Mouse (Mus musculus) cerebellum, adult 2 months (tissue): ENCODE measurements around the gene Rps6ka5. TPM values are rescaled to one million over a fixed set of nuclear protein-coding genes. Genes with fewer than 3 reads are reported as not detected.

ENCODE experiments used
- DNase-seq, 2 experiments: peaks; one replicate each; pipeline ENCODE4 v3.0.0; 2021
- H3K27ac ChIP-seq: fragments of 200-500 bp; 2 replicates; pipeline ENCODE4 v1.5.1; 2012; ENCODE audit warnings: low read length, control low read depth, inconsistent platforms; ENCODE audit not compliant: insufficient read depth
- H3K27me3 ChIP-seq: fragments of 200-500 bp; 2 replicates; pipeline ENCODE4 v1.6.1; 2012; ENCODE audit warnings: inconsistent platforms, mild to moderate bottlenecking, low read length, moderate library complexity; ENCODE audit not compliant: control insufficient read depth, insufficient read depth
- H3K4me1 ChIP-seq: fragments of 200-500 bp; 2 replicates; pipeline ENCODE4 v1.6.1; 2011; ENCODE audit warnings: low read length; ENCODE audit not compliant: control insufficient read depth, insufficient read depth
- H3K4me3 ChIP-seq: fragments of 200-500 bp; replicated peaks from 2 replicates; pipeline ENCODE3; 2011; ENCODE audit warnings: mild to moderate bottlenecking, low read depth, low read length, control low read depth; ENCODE audit not compliant: insufficient read depth
- CTCF ChIP-seq: fragments of 200-500 bp; IDR thresholded peaks from 2 replicates; pipeline ENCODE4 v1.5.1; 2011; ENCODE audit warnings: low read depth, mild to moderate bottlenecking, control low read depth, low read length, moderate library complexity, borderline replicate concordance; ENCODE audit not compliant: insufficient read depth
- POLR2A ChIP-seq: fragments of 200-500 bp; IDR thresholded peaks from 2 replicates; pipeline ENCODE4 v1.6.1; 2011; ENCODE audit warnings: low read length, control low read depth, borderline replicate concordance; ENCODE audit not compliant: insufficient read depth
- WGBS: fragments of 180-500 bp; shearing (Covaris S2); methylation state at CpG from one replicate; pipeline ENCODE4 v1.1.7; 2018; 5-methylcytosine and 5-hydroxymethylcytosine counted together
- polyA plus RNA-seq: library from polyadenylated mRNA; depleted of rRNA; stranded (reverse); fragments of >200 nt; gene quantifications from 2 replicates; pipeline ENCODE4 v1.2.3, GENCODE M21; 2012; rRNA removed

The Rps6ka5 gene
- polyA plus RNA-seq, result 22.9 and 25.0 TPM in 2 replicates

- H3K27me3 ChIP-seq, result no peaks in the 10 kb centered on the region
- DNase-seq, result no peak
- no peak for TF ChIP-seq CTCF
- TF ChIP-seq POLR2A, result no peak
- H3K27ac ChIP-seq, result no peak within 1 kb of the TSS
- no peak within 1 kb of the TSS for H3K4me3 ChIP-seq
- WGBS, result 97% methylated on average over 4 of the region's 4 CpGs
- no peaks in the 10 kb centered on the region; the same call in 1 of the 2 replicates for H3K4me1 ChIP-seq
These were observed at the start of gene Rps6ka5 for GRCm38 (mm10) chr12:100726651-100727050. Gene Rps6ka5, minus strand, starts transcription at chr12:100726983.

GRCm38 (mm10) chr12:100775911-100776581 is 49.3 kb upstream of the Rps6ka5 start:
- peaks cover 8% of the 10 kb centered on the region for H3K4me1 ChIP-seq
- 72% methylated on average over 8 of the region's 8 CpGs for WGBS
- H3K27me3 ChIP-seq, result no peaks in the 10 kb centered on the region
- no peak overlapping the region for H3K4me3 ChIP-seq
- TF ChIP-seq CTCF (no peak), POLR2A (no peak)
- no peak overlapping the region for H3K27ac ChIP-seq
- no peak for DNase-seq

GRCm38 (mm10) chr12:100775291-100775690 is 48.5 kb upstream of the Rps6ka5 start:
- TF ChIP-seq CTCF (no peak), POLR2A (no peak)
- no peak for DNase-seq
- Histone ChIP-seq H3K27me3 (no peaks in the 10 kb centered on the region), H3K4me3 (no peak overlapping the region), H3K4me1 (peaks cover 8% of the 10 kb centered on the region), H3K27ac (no peak overlapping the region)

GRCm38 (mm10) chr12:100774756-100775155 is 48.0 kb upstream of the Rps6ka5 start:
- TF ChIP-seq POLR2A (no peak), CTCF (no peak)

GRCm38 (mm10) chr12:100772230-100772984 is 45.6 kb upstream of the Rps6ka5 start:
- WGBS, result 14% methylated on average over 7 of the region's 7 CpGs
- TF ChIP-seq CTCF (no peak), POLR2A (no peak)
- no peak for DNase-seq
- no peak overlapping the region for H3K27ac ChIP-seq
- no peaks in the 10 kb centered on the region for H3K4me1 ChIP-seq
- H3K27me3 ChIP-seq, result no peaks in the 10 kb centered on the region
- H3K4me3 ChIP-seq, result no peak overlapping the region

More at GRCm38 (mm10) chr12:100774756-100775155, 48.0 kb upstream of the Rps6ka5 start:
- no peak overlapping the region for H3K27ac ChIP-seq
- no peak overlapping the region for H3K4me3 ChIP-seq
- H3K4me1 ChIP-seq, result peaks cover 6% of the 10 kb centered on the region
- no peak for DNase-seq
- 69% methylated on average over 7 of the region's 7 CpGs for WGBS
- no peaks in the 10 kb centered on the region for H3K27me3 ChIP-seq

GRCm38 (mm10) chr12:100770765-100771164 is 44.0 kb upstream of the Rps6ka5 start:
- Histone ChIP-seq H3K4me3 (no peak overlapping the region), H3K27me3 (no peaks in the 10 kb centered on the region), H3K4me1 (no peaks in the 10 kb centered on the region), H3K27ac (no peak overlapping the region)
- TF ChIP-seq POLR2A (no peak), CTCF (no peak)
- no peak for DNase-seq
- WGBS, result 39% methylated on average over 3 of the region's 3 CpGs

- Histone ChIP-seq H3K4me3 (no peak overlapping the region), H3K27me3 (no peaks in the 10 kb centered on the region), H3K27ac (no peak overlapping the region), H3K4me1 (no peaks in the 10 kb centered on the region)
- TF ChIP-seq CTCF (no peak), POLR2A (no peak)
- DNase-seq, result no peak
- 91% methylated on average over 6 of the region's 6 CpGs for WGBS
These were observed 43.1 kb upstream of the Rps6ka5 start for GRCm38 (mm10) chr12:100769871-100770270.
